Mouse (Mus musculus) naive thymus-derived CD4-positive, alpha-beta T cell, adult 2 months (primary cell): ENCODE measurements around the gene Nfic.

Experiments used
- DNase-seq: peaks from one replicate; pipeline ENCODE4 v3.0.0-alpha.2; 2011; ENCODE audit warnings: low read depth

The Nfic gene

DNA sequence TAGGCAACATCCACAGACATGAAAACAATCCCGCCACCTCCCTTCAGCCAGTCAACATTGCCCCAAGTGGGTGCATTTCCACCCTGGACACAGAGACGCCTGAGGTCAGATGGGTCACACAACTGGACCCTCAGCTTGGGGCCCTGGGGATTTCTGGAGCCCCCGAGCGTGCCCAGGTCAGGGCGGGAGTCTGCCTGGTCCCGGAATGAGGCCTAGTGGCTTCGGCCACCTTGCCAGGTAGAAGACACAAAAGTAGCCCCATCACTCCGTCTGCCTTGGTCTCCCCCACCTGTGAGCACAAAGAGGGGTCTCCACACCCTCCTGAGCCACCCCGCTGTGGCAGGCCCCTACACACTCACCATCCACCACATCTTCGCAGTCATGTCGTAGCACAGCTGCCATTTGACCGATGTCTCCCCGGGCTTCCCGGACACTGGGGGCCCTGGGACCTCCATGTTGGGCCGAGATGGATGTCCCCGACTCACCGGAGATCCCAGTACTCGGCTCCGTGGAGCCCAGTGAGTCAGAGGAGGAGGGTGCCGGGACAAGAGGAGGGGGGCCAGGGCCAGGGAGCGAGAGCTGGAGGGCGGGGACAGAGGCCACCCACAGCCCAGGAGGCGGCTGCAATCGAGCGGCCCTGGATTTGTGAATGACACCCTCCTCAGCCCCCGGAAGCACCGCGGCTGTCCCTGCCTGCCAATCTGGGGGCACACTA is at the start of gene Nfic:
Gene Nfic (minus strand): TSS at position 455 of the 715 bp plus-strand sequence.
- no peak for DNase-seq

DNA sequence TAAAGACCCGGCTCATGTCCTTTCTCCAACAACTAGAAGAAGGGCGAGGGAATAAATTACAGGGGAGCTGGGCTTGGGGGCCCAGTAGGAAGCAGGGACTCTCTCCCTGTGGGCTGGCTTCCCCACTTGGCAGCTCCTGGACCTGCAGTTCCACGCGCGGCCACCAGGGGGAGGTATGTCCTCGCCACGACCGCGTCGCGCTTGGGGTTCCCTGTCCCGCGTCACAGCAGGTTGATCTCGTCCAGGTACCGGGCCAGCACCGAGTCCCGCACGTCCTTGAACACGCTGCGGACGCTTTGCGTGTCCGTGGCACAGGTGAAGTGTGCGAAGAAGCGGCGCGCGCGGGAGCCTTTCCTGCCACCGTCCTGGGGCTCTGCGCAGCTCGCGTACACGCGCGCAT is 47.2 kb upstream of the Nfic start:
- DNase-seq = peak; percentile 93

DNA sequence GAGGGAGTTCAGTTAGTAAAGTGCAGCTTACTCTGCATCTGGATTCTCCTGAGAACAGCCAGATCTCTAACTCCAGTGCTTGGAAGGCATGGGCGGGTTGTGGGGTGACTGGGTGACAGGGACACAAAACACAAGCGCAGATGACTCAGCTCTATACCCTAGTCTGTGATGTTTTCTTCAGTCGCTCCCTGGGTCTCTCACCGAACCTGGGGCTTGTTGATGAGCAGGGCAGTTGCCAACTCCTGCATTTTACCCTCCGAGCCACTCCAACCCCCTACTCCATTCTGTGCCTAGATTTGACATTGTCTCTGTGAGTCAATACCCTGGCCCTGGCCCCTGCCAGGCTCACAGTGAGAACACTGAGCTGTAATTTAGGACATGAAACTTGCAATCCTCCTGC is 46.4 kb upstream of the Nfic start:
- no peak for DNase-seq

DNA sequence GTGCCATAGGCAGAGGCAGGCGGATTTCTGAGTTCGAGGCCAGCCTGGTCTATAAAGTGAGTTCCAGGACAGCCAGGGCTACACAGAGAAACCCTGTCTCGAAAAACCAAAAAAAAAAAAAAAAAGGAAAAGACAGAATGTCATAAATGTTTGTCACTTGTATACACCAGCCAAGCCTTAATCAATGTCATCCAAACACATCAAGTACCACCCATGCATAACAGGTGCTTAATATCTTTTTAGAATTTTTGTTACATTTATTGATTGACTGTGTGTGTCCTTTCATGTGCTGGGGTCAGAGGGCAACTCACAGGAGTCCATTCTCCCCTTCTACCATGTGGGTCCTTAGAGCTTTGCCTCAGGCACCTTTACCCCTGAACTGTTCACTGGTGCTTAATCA is 44.6 kb upstream of the Nfic start, which contains the start of gene S1pr4:
Gene S1pr4 (minus strand): TSS at position 101 of the 400 bp plus-strand sequence.
- DNase-seq = no peak

- peak; percentile 81 for DNase-seq
These were observed 43.9 kb upstream of the Nfic start for GRCm38 (mm10) chr10:81499250-81499901.

GRCm38 (mm10) chr10:81498316-81499249 is 43.1 kb upstream of the Nfic start:
- DNase-seq = no peak

GRCm38 (mm10) chr10:81497401-81498270 is 42.2 kb upstream of the Nfic start:
- no peak for DNase-seq

GRCm38 (mm10) chr10:81496969-81497368 is 41.5 kb upstream of the Nfic start:
- no peak for DNase-seq

- peak; percentile 98 for DNase-seq
These were observed 40.9 kb upstream of the Nfic start, which contains the start of gene Ncln for GRCm38 (mm10) chr10:81496264-81496901. TSS of gene Ncln (minus strand) at chr10:81496392.

- no peak for DNase-seq
These were observed 40.3 kb upstream of the Nfic start for GRCm38 (mm10) chr10:81495616-81496263.

GRCm38 (mm10) chr10:81495151-81495550 is 39.7 kb upstream of the Nfic start:
- DNase-seq = no peak

GRCm38 (mm10) chr10:81494260-81495041 is 39.0 kb upstream of the Nfic start:
- DNase-seq = no peak

DNA sequence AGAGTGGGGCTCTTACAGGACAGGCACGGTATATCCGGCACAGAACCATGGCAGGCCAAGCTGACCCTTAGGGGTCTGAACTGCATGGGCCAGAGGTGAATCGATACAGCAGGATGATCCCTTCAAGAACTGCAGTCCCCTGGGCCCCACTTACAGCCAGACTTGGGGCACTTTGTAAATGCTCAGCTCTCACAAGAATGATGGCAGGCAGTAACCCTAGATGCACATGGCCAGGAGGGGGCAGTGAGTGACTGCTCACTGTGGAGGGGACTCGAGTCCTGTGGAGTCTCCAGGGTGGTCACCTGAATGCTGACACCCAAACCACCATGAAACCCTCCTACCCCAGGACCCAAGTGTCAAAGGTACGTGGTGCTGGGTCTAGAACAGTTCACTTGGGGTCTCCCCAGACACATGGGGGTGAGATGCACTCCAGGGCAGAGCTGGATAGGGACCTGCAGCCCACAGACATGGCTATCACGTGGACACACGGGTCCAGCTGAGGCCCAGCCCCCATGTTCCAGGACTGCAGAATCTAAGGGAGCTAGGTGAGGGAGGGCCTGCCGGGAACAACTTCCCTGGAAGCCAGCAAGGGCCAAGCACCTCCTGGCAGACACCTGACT is 38.3 kb upstream of the Nfic start:
- DNase-seq = peak; percentile 53

GRCm38 (mm10) chr10:81492606-81493240 is 37.3 kb upstream of the Nfic start:
- no peak for DNase-seq

DNA sequence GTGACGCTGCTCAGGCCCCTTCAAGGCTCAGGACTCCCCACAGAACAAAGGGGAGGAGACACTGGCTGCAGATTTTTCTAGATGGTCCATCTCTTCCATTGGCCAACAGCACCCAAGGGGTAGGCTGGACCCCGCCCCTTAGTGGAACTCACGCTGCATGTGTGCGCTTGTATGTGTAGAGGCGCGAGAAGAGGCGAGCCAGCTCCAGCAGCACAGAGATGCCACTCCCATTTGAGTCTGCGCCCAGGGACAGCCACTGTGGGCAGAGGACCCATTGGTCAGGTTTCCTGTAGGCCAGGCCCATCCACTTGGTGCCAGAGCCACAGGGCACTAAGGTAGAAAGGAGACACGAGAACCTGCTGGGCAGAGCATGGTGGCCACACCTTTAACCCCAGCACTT is 35.6 kb upstream of the Nfic start:
- no peak for DNase-seq

DNA sequence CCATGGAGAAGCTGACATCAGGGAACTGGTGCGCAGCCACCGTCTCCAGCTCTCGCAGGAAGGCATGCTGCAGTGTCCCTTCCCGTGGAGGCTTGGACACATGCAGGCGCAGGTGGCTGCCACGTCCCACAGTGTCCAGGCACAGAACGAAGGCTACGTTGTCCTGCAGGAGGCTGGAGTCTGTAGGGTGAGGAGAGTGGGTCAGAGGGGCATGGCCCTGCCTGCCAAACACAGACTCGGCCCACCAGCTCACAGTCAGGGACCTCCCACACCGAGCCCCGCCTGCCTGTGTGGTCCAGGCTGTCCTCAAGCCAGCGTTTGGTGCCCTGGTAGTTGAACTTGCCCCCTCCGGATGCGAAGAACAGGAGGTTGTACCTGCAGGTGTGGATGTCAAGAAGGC is 34.5 kb upstream of the Nfic start:
- no peak for DNase-seq

DNA sequence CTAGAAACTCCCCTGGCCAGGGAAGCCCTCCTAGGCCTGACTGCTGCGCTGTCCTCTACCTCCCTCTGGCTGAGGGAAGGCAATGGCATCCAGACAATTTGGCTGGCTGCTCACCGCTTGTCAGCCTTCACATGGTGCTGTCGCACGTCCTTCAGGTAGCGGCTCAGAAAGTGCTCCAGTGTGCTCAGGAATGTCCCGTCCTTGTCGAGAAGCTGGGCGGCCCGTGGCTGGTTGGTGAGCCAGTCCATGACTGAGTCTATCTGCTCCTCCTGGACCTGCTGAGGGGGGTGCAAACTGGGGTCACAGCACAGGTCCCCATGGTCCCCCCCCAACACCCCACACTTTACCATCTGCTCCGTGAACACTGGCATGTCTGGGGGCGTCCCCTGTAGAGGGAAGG is 32.6 kb upstream of the Nfic start:
- no peak for DNase-seq

- no peak for DNase-seq
These were observed 31.1 kb upstream of the Nfic start for GRCm38 (mm10) chr10:81486496-81486895.
